Mouse (Mus musculus) ES-E14 (cell line): ENCODE measurements around the gene Sptlc2. TPM values are rescaled to one million over a fixed set of nuclear protein-coding genes. Genes with fewer than 3 reads are reported as not detected.

Experiments used
- DNase-seq: peaks from one replicate; pipeline ENCODE4 v3.0.0-alpha.2; 2013; ENCODE audit warnings: low read depth, low spot score
- H3K27ac ChIP-seq: 2 replicates; pipeline ENCODE4 v1.5.1; 2012; ENCODE audit warnings: low read depth, mild to moderate bottlenecking, low read length, moderate library complexity, mixed read lengths; ENCODE audit not compliant: poor library complexity, insufficient read depth, severe bottlenecking
- H3K36me3 ChIP-seq: 2 replicates; pipeline ENCODE4 v1.6.1; 2012; ENCODE audit warnings: mild to moderate bottlenecking, low read length, moderate library complexity, mixed read lengths; ENCODE audit not compliant: control insufficient read depth, poor library complexity, insufficient read depth, severe bottlenecking
- H3K4me1 ChIP-seq, 2 experiments: fragments of 150-350 bp in 1 of 2; sonication (generic) in 1 of 2; 2 replicates each; pipeline ENCODE4 v1.6.1; 2012; ENCODE audit warnings: low read length in 2 of 2, mild to moderate bottlenecking in 1 of 2, mixed read lengths in 1 of 2; ENCODE audit not compliant: control insufficient read depth in 2 of 2, insufficient read depth in 2 of 2, poor library complexity in 1 of 2
- H3K4me3 ChIP-seq, 2 experiments: fragments of 150-350 bp in 1 of 2; sonication (generic) in 1 of 2; 2 replicates each; pipeline ENCODE4 v1.5.1; 2012; ENCODE audit warnings: low read length in 2 of 2, low read depth in 1 of 2, mild to moderate bottlenecking in 1 of 2, mixed read lengths in 1 of 2; ENCODE audit not compliant: insufficient read depth in 1 of 2, poor library complexity in 1 of 2, severe bottlenecking in 1 of 2
- H3K9ac ChIP-seq: 2 replicates; pipeline ENCODE4 v1.6.1; 2012; ENCODE audit warnings: low read depth, mild to moderate bottlenecking, low read length, mixed read lengths; ENCODE audit not compliant: poor library complexity, insufficient read depth, severe bottlenecking
- H3K9me3 ChIP-seq: fragments of 150-350 bp; sonication (generic); 2 replicates; pipeline ENCODE4 v1.6.1; 2012; ENCODE audit warnings: low read depth, mild to moderate bottlenecking, low read length; ENCODE audit not compliant: control insufficient read depth, insufficient read depth
- CHD2 ChIP-seq: IDR thresholded peaks from 2 replicates; pipeline ENCODE4 v1.6.1; 2014; ENCODE audit warnings: mild to moderate bottlenecking, low read depth, low read length, inconsistent platforms
- HCFC1 ChIP-seq: IDR thresholded peaks from 2 replicates; pipeline ENCODE4 v1.6.1; 2012; ENCODE audit warnings: low read length, inconsistent platforms, borderline replicate concordance; ENCODE audit not compliant: insufficient read depth
- MAFK ChIP-seq: IDR thresholded peaks from 2 replicates; pipeline ENCODE4 v1.6.1; 2014; ENCODE audit warnings: mild to moderate bottlenecking, low read depth, low read length, inconsistent platforms; ENCODE audit not compliant: insufficient read depth
- ZC3H11A ChIP-seq: IDR thresholded peaks from 2 replicates; pipeline ENCODE4 v1.6.1; 2012; ENCODE audit warnings: low read depth, mild to moderate bottlenecking, inconsistent platforms, low read length, borderline replicate concordance
- ZNF384 ChIP-seq: IDR thresholded peaks from 2 replicates; pipeline ENCODE4 v1.6.1; 2012; ENCODE audit warnings: low read depth, low read length, inconsistent platforms
- in situ Hi-C, 2 experiments: fragments of 600-800 bp; cut with MboI; formaldehyde crosslinking; loops; one replicate each; pipeline ENCODE4 v1.15.1; 2025; ENCODE audit warnings: low sequenced_read_pairs in 2 of 2, inconsistent platforms in 1 of 2; ENCODE audit not compliant: unreplicated experiment in 2 of 2
- total RNA-seq: library from RNA; depleted of rRNA; stranded (reverse); fragments of 300-350 nt; gene quantifications from 2 replicates; pipeline ENCODE4 v1.2.3, GENCODE M21; 2012

The Sptlc2 gene
- total RNA-seq, 1 experiment: 182 TPM

GRCm38 (mm10) chr12:87328025-87328424 is 60.1 kb downstream of the Sptlc2 start:
- Histone ChIP-seq H3K27ac (peak overlapping the region; percentile 23; the same call in 1 of the 2 replicates), H3K9me3 (no peaks in the 10 kb centered on the region), H3K9ac (no peak overlapping the region), H3K4me1 (peaks cover 18 to 29% of the 10 kb centered on the region in 2 experiments), H3K4me3 (no peak overlapping the region), H3K36me3 (peaks cover 3% of the 10 kb centered on the region)
- in situ Hi-C loops: no loop called here
- no peak for DNase-seq
- TF ChIP-seq ZC3H11A: no peak
- TF ChIP-seq HCFC1: no peak
- TF ChIP-seq ZNF384: no peak
- TF ChIP-seq CHD2: no peak
- no peak for TF ChIP-seq MAFK

- H3K36me3 ChIP-seq: peaks cover 4% of the 10 kb centered on the region
- H3K9me3 ChIP-seq: no peaks in the 10 kb centered on the region
- H3K4me1 ChIP-seq: peaks cover 18 to 30% of the 10 kb centered on the region in 2 experiments
- in situ Hi-C loops: no loop called here
- no peak for DNase-seq
- TF ChIP-seq CHD2 (no peak), ZC3H11A (no peak), MAFK (no peak), HCFC1 (no peak), ZNF384 (no peak)
- no peak overlapping the region; the same call in 1 of the 2 replicates for H3K27ac ChIP-seq
- no peak overlapping the region for H3K4me3 ChIP-seq
- no peak overlapping the region for H3K9ac ChIP-seq
Observed at GRCm38 (mm10) chr12:87327610-87328009, 60.5 kb downstream of the Sptlc2 start.

GRCm38 (mm10) chr12:87325452-87325851 is 62.7 kb downstream of the Sptlc2 start:
- Histone ChIP-seq H3K9me3 (no peaks in the 10 kb centered on the region), H3K36me3 (peaks cover 4% of the 10 kb centered on the region), H3K27ac (no peak overlapping the region), H3K9ac (no peak overlapping the region), H3K4me1 (peaks cover 5 to 27% of the 10 kb centered on the region in 2 experiments), H3K4me3 (no peak overlapping the region)
- in situ Hi-C loops: no loop called here
- no peak for DNase-seq
- TF ChIP-seq HCFC1 (no peak), CHD2 (no peak), ZNF384 (no peak), MAFK (no peak), ZC3H11A (no peak)

GRCm38 (mm10) chr12:87319229-87319628 is 68.9 kb downstream of the Sptlc2 start:
- no peak for DNase-seq
- Histone ChIP-seq H3K9ac (no peak overlapping the region), H3K4me3 (no peak overlapping the region), H3K27ac (peak overlapping the region; percentile 44; the same call in 1 of the 2 replicates), H3K36me3 (peaks cover 2% of the 10 kb centered on the region), H3K9me3 (no peaks in the 10 kb centered on the region), H3K4me1 (peaks cover 15 to 20% of the 10 kb centered on the region in 2 experiments)
- in situ Hi-C loops: no loop called here
- TF ChIP-seq HCFC1 (no peak), ZNF384 (no peak), MAFK (no peak), CHD2 (no peak), ZC3H11A (no peak)

GRCm38 (mm10) chr12:87317951-87318350 is 70.2 kb downstream of the Sptlc2 start:
- H3K36me3 ChIP-seq: peaks cover under 1% of the 10 kb centered on the region; the same call in 1 of the 2 replicates
- peaks cover 10 to 22% of the 10 kb centered on the region in 2 experiments for H3K4me1 ChIP-seq
- peak; percentile 96 for DNase-seq
- H3K4me3 ChIP-seq: no peak overlapping the region
- TF ChIP-seq ZNF384 (peak; percentile 64; the same call in 1 of the 2 replicates), CHD2 (peak; percentile 93), MAFK (no peak)
- no peak overlapping the region for H3K9ac ChIP-seq
- no peaks in the 10 kb centered on the region for H3K9me3 ChIP-seq
- in situ Hi-C loops: no loop called here
- peak overlapping the region; percentile 73; the same call in 1 of the 2 replicates for H3K27ac ChIP-seq
